9 mouse cellular contexts compared by ENCODE assay signal in the genomic region with DNA sequence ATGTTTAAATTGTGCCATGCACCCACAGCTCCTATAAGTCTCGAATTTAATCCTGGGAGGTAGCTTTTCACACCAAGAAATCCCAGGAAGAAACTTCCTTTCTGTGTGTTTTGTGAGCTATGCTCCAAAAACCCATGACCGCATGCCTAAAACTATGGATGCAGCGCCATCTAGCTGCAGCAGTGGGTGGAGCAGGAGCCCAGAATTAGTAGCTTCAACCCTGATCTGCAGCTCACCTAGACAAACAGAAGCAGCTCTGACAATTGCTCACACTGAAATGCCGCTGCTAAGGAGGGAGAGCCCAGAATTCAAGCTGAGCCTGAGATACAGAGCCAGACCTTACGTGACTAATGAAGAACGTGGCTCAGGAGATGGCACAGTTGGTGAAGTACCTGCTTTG.
DNase-seq lines count a peak whose midpoint lies in the region; ATAC-seq and TF ChIP-seq lines count a peak whose summit lies in the region.
"Had no signal": no experiment of that assay in that cellular context is flagged by ENCODE, and none has a peak within 500 bp of the region (broad histone marks: within the 10 kb centered on the region; RNA-seq: fewer than 3 reads in every experiment).

No protein-coding gene starts in this region.

- no peak overlapping the region for H3K9ac ChIP-seq in embryonic facial prominence, embryonic 11.5 days (replicated peaks; ENCODE audit: low read length)
- H3K9ac ChIP-seq in kidney, embryonic 16.5 days (replicated peaks; ENCODE audit: low read length) = no peak overlapping the region
- H3K9ac ChIP-seq in limb, embryonic 14.5 days (ENCODE audit: low read depth, low read length, severe bottlenecking) = no peak overlapping the region
- no peak overlapping the region for H3K9ac ChIP-seq in neural tube, embryonic 11.5 days (ENCODE audit: low read length)
- no peak overlapping the region for H3K9ac ChIP-seq in stomach, postnatal 0 days (ENCODE audit: low read length)
- H3K9ac ChIP-seq: stomach, embryonic 15.5 days had no signal

- TF ChIP-seq CTCF in stomach, postnatal 0 days (IDR thresholded peaks at IDR 0.05; ENCODE audit: low read depth) = peak; percentile 98

- 5% methylated on average over 6 of the region's 6 CpGs for WGBS in embryonic facial prominence, embryonic 11.5 days
- WGBS in kidney, embryonic 16.5 days = 5% methylated on average over 6 of the region's 6 CpGs
- WGBS in limb, embryonic 14.5 days = 3% methylated on average over 6 of the region's 6 CpGs
- 3% methylated on average over 6 of the region's 6 CpGs for WGBS in neural tube, embryonic 11.5 days
- 2% methylated on average over 6 of the region's 6 CpGs for WGBS in stomach, postnatal 0 days

- no peaks in the 10 kb centered on the region for H3K9me3 ChIP-seq in embryonic facial prominence, embryonic 11.5 days (replicated peaks; ENCODE audit: control insufficient read depth, low read length)
- peaks cover 4% of the 10 kb centered on the region for H3K9me3 ChIP-seq in kidney, embryonic 16.5 days (ENCODE audit: low read length)
- H3K9me3 ChIP-seq in limb, embryonic 14.5 days (ENCODE audit: control insufficient read depth, low read length) = no peaks in the 10 kb centered on the region; the same call in 1 of the 2 replicates
- no peaks in the 10 kb centered on the region for H3K9me3 ChIP-seq in neural tube, embryonic 11.5 days (ENCODE audit: control insufficient read depth, low read length)
- no peaks in the 10 kb centered on the region for H3K9me3 ChIP-seq in stomach, postnatal 0 days (ENCODE audit: control insufficient read depth, low read length)
- H3K9me3 ChIP-seq: stomach, embryonic 15.5 days had no signal

- no peak for ATAC-seq in embryonic facial prominence, embryonic 11.5 days (replicated peaks; ENCODE audit: insufficient number of reproducible peaks, low FRiP score, low TSS enrichment, low read depth)
- peak; percentile 40; the same call in 1 of the 2 replicates for ATAC-seq in kidney, embryonic 16.5 days (ENCODE audit: low FRiP score, low TSS enrichment)
- peak; percentile 76 for ATAC-seq in limb, embryonic 14.5 days (ENCODE audit: low FRiP score, low read depth)
- ATAC-seq in neural tube, embryonic 11.5 days (ENCODE audit: insufficient read depth, low FRiP score, low TSS enrichment) = peak; percentile 25; the same call in 1 of the 2 replicates
- ATAC-seq in stomach, postnatal 0 days (ENCODE audit: low FRiP score, low TSS enrichment) = no peak

- no peak overlapping the region for H3K4me3 ChIP-seq in embryonic facial prominence, embryonic 11.5 days (ENCODE audit: low read depth, low read length)
- no peak overlapping the region for H3K4me3 ChIP-seq in kidney, embryonic 16.5 days (ENCODE audit: low read length)
- no peak overlapping the region for H3K4me3 ChIP-seq in limb, embryonic 14.5 days (replicated peaks; ENCODE audit: low read length)
- H3K4me3 ChIP-seq in neural tube, embryonic 11.5 days (ENCODE audit: low read depth, low read length) = no peak overlapping the region
- no peak overlapping the region for H3K4me3 ChIP-seq in stomach, postnatal 0 days (ENCODE audit: low read depth, low read length)
- H3K4me3 ChIP-seq: stomach, embryonic 15.5 days had no signal

- DNase-seq in 416B (ENCODE audit: low read depth) = peak; percentile 47
- DNase-seq in adrenal gland, postnatal 36 days = peak; percentile 81 to 84
- peak; percentile 91 for DNase-seq in embryonic facial prominence, embryonic 11.5 days (ENCODE audit: low spot score)
- DNase-seq in heart, adult 9 months (ENCODE audit: low spot score in 2 of 2) = peak; percentile 24 to 71
- DNase-seq in limb, embryonic 14.5 days (ENCODE audit: low spot score) = peak; percentile 84
- DNase-seq in neural tube, embryonic 11.5 days (ENCODE audit: low spot score) = peak; percentile 87
- DNase-seq in stomach, postnatal 0 days (ENCODE audit: low spot score) = peak; percentile 81

- TF ChIP-seq POLR2A in limb, embryonic 14.5 days (IDR thresholded peaks at IDR 0.05; ENCODE audit: borderline replicate concordance, extremely low read depth, insufficient read depth, insufficient read length) = no peak

- no peaks in the 10 kb centered on the region for H3K36me3 ChIP-seq in embryonic facial prominence, embryonic 11.5 days (replicated peaks; ENCODE audit: control insufficient read depth, insufficient read depth, low read depth, low read length)
- H3K36me3 ChIP-seq in kidney, embryonic 16.5 days (ENCODE audit: insufficient read depth, low read length) = no peaks in the 10 kb centered on the region
- no peaks in the 10 kb centered on the region for H3K36me3 ChIP-seq in limb, embryonic 14.5 days (ENCODE audit: control insufficient read depth, insufficient read depth, low read length)
- H3K36me3 ChIP-seq in neural tube, embryonic 11.5 days (ENCODE audit: control insufficient read depth, insufficient read depth, low read length) = no peaks in the 10 kb centered on the region
- no peaks in the 10 kb centered on the region for H3K36me3 ChIP-seq in stomach, postnatal 0 days (ENCODE audit: control insufficient read depth, insufficient read depth, low read length)
- H3K36me3 ChIP-seq: stomach, embryonic 15.5 days had no signal

- no peak overlapping the region for H3K27ac ChIP-seq in embryonic facial prominence, embryonic 11.5 days (replicated peaks; ENCODE audit: low read depth, low read length)
- H3K27ac ChIP-seq in kidney, embryonic 16.5 days (ENCODE audit: low read length) = no peak overlapping the region
- H3K27ac ChIP-seq in limb, embryonic 14.5 days (replicated peaks; ENCODE audit: low read depth, low read length) = no peak overlapping the region
- no peak overlapping the region for H3K27ac ChIP-seq in neural tube, embryonic 11.5 days (ENCODE audit: low read depth, low read length)
- no peak overlapping the region for H3K27ac ChIP-seq in stomach, postnatal 0 days (replicated peaks)
- H3K27ac ChIP-seq: stomach, embryonic 15.5 days had no signal

- no peaks in the 10 kb centered on the region for H3K27me3 ChIP-seq in embryonic facial prominence, embryonic 11.5 days (ENCODE audit: control insufficient read depth, insufficient read depth, low read length)
- no peaks in the 10 kb centered on the region for H3K27me3 ChIP-seq in kidney, embryonic 16.5 days (ENCODE audit: insufficient read depth, low read length)
- H3K27me3 ChIP-seq in limb, embryonic 14.5 days (ENCODE audit: control insufficient read depth, insufficient read depth, low read length) = no peaks in the 10 kb centered on the region
- H3K27me3 ChIP-seq in neural tube, embryonic 11.5 days (ENCODE audit: control insufficient read depth, insufficient read depth, low read length) = no peaks in the 10 kb centered on the region
- H3K27me3 ChIP-seq in stomach, postnatal 0 days (ENCODE audit: control insufficient read depth, insufficient read depth, low read length) = no peaks in the 10 kb centered on the region
- H3K27me3 ChIP-seq: stomach, embryonic 15.5 days had no signal

- H3K4me2 ChIP-seq in embryonic facial prominence, embryonic 11.5 days (ENCODE audit: low read depth, low read length) = no peak overlapping the region
- no peak overlapping the region for H3K4me2 ChIP-seq in kidney, embryonic 16.5 days (replicated peaks; ENCODE audit: low read depth, low read length)
- no peak overlapping the region for H3K4me2 ChIP-seq in limb, embryonic 14.5 days (replicated peaks; ENCODE audit: low read depth, low read length, severe bottlenecking)
- no peak overlapping the region for H3K4me2 ChIP-seq in neural tube, embryonic 11.5 days (ENCODE audit: low read depth)
- H3K4me2 ChIP-seq in stomach, postnatal 0 days (replicated peaks; ENCODE audit: low read depth) = no peak overlapping the region
- H3K4me2 ChIP-seq: stomach, embryonic 15.5 days had no signal

- no peak for TF ChIP-seq EP300 in stomach, postnatal 0 days (optimal IDR thresholded peaks at IDR 0.05)

- no peaks in the 10 kb centered on the region for H3K4me1 ChIP-seq in embryonic facial prominence, embryonic 11.5 days (ENCODE audit: control insufficient read depth, insufficient read depth, low read length)
- no peaks in the 10 kb centered on the region for H3K4me1 ChIP-seq in kidney, embryonic 16.5 days (ENCODE audit: insufficient read depth, low read length)
- H3K4me1 ChIP-seq in limb, embryonic 14.5 days (ENCODE audit: control insufficient read depth, insufficient read depth, low read length) = peaks cover 8% of the 10 kb centered on the region
- H3K4me1 ChIP-seq in neural tube, embryonic 11.5 days (ENCODE audit: control insufficient read depth, insufficient read depth, low read length) = peaks cover 5% of the 10 kb centered on the region
- H3K4me1 ChIP-seq in stomach, postnatal 0 days (replicated peaks; ENCODE audit: control insufficient read depth, insufficient read depth) = no peaks in the 10 kb centered on the region
- H3K4me1 ChIP-seq: stomach, embryonic 15.5 days had no signal

Comparison
In these comparisons a context has a peak if more than half of its experiments do, and no peak if none do; other contexts are left out.
1. ATAC-seq: peak in kidney, embryonic 16.5 days (single experiment), limb, embryonic 14.5 days (single experiment) and neural tube, embryonic 11.5 days (single experiment); none in embryonic facial prominence, embryonic 11.5 days (single experiment) and stomach, postnatal 0 days (single experiment).
2. Peak in every context shown above with its lines, with median percentiles within 50 percentile points of each other: DNase-seq.